15 mouse cellular contexts compared by ENCODE assay signal in the genomic region with DNA sequence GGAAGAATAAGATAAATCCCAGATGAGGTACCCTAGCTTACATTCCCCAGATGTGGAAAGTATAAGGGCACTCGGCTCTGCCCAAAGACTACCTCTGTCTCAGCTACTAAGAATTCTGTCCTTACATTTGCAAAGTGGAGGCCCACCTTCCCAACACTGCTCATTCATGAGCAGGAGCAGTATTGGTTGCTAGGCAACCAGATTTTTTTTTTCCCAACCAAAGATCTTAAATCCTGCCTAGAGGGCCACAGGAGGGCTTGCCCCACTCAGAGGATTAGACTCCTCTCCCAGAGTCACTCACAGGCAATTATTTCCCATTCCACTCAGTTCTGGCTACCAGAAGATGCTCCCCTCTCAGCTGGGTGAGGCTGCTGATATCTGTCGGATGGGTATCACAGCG. TPM values are rescaled to one million over a fixed set of nuclear protein-coding genes. Genes with fewer than 3 reads are reported as not detected.
DNase-seq lines count a peak whose midpoint lies in the region; ATAC-seq and TF ChIP-seq lines count a peak whose summit lies in the region.
"Had no signal": no experiment of that assay in that cellular context is flagged by ENCODE, and none has a peak within 500 bp of the region (broad histone marks: within the 10 kb centered on the region; RNA-seq: fewer than 3 reads in every experiment).

No protein-coding gene starts in this region.

- H3K4me3 ChIP-seq in embryonic facial prominence, embryonic 11.5 days (ENCODE audit: low read depth, low read length), result no peak overlapping the region
- H3K4me3 ChIP-seq in hindbrain, embryonic 12.5 days, result no peak overlapping the region
- no peak overlapping the region for H3K4me3 ChIP-seq in midbrain, embryonic 14.5 days (replicated peaks; ENCODE audit: low read depth, low read length)
- no peak overlapping the region for H3K4me3 ChIP-seq in intestine, embryonic 16.5 days (ENCODE audit: low read length)
- H3K4me3 ChIP-seq: heart, embryonic 13.5 days; neural tube, embryonic 13.5 days had no signal

- TF ChIP-seq CTCF in brain, embryonic 14.5 days (IDR thresholded peaks at IDR 0.05; ENCODE audit: borderline replicate concordance, extremely low read depth, insufficient read depth, insufficient read length), result no peak

- H3K9ac ChIP-seq in embryonic facial prominence, embryonic 11.5 days (replicated peaks; ENCODE audit: low read length), result no peak overlapping the region
- no peak overlapping the region for H3K9ac ChIP-seq in hindbrain, embryonic 12.5 days
- H3K9ac ChIP-seq in midbrain, embryonic 14.5 days (replicated peaks; ENCODE audit: low read length), result no peak overlapping the region
- H3K9ac ChIP-seq in intestine, embryonic 16.5 days (ENCODE audit: low read depth, low read length), result no peak overlapping the region
- H3K9ac ChIP-seq: heart, embryonic 13.5 days; neural tube, embryonic 13.5 days had no signal

- TF ChIP-seq POLR2A in brain, embryonic 14.5 days (IDR thresholded peaks at IDR 0.05; ENCODE audit: borderline replicate concordance, extremely low read depth, insufficient read depth, insufficient read length, poor library complexity, severe bottlenecking), result no peak

- H3K27me3 ChIP-seq in embryonic facial prominence, embryonic 11.5 days (ENCODE audit: control insufficient read depth, insufficient read depth, low read length), result no peaks in the 10 kb centered on the region
- no peaks in the 10 kb centered on the region for H3K27me3 ChIP-seq in hindbrain, embryonic 12.5 days
- no peaks in the 10 kb centered on the region for H3K27me3 ChIP-seq in midbrain, embryonic 14.5 days (ENCODE audit: control insufficient read depth, insufficient read depth, low read length)
- no peaks in the 10 kb centered on the region for H3K27me3 ChIP-seq in intestine, embryonic 16.5 days (replicated peaks; ENCODE audit: control insufficient read depth, insufficient read depth, low read length)
- H3K27me3 ChIP-seq: CH12.LX; heart, embryonic 13.5 days; neural tube, embryonic 13.5 days had no signal

- no peak overlapping the region for H3K4me2 ChIP-seq in embryonic facial prominence, embryonic 11.5 days (ENCODE audit: low read depth, low read length)
- H3K4me2 ChIP-seq in hindbrain, embryonic 12.5 days (replicated peaks), result no peak overlapping the region
- H3K4me2 ChIP-seq in midbrain, embryonic 14.5 days (ENCODE audit: low read length), result no peak overlapping the region
- no peak overlapping the region for H3K4me2 ChIP-seq in intestine, embryonic 16.5 days (ENCODE audit: low read depth, low read length)
- H3K4me2 ChIP-seq: heart, embryonic 13.5 days; neural tube, embryonic 13.5 days had no signal

- no peaks in the 10 kb centered on the region for H3K4me1 ChIP-seq in embryonic facial prominence, embryonic 11.5 days (ENCODE audit: control insufficient read depth, insufficient read depth, low read length)
- H3K4me1 ChIP-seq in hindbrain, embryonic 12.5 days, result peaks cover 7% of the 10 kb centered on the region
- H3K4me1 ChIP-seq in midbrain, embryonic 14.5 days (ENCODE audit: control insufficient read depth, insufficient read depth, low read length), result peaks cover 15% of the 10 kb centered on the region
- H3K4me1 ChIP-seq in intestine, embryonic 16.5 days (ENCODE audit: control insufficient read depth, insufficient read depth, low read length), result peaks cover 8% of the 10 kb centered on the region; the same call in 1 of the 2 replicates
- H3K4me1 ChIP-seq: heart, embryonic 13.5 days had no signal

- ATAC-seq in embryonic facial prominence, embryonic 11.5 days (replicated peaks; ENCODE audit: insufficient number of reproducible peaks, low FRiP score, low TSS enrichment, low read depth), result peak; percentile 71; the same call in 1 of the 2 replicates
- ATAC-seq in hindbrain, embryonic 12.5 days (ENCODE audit: low FRiP score), result peak; percentile 73
- peak; percentile 74 for ATAC-seq in midbrain, embryonic 14.5 days (ENCODE audit: low FRiP score, low TSS enrichment)
- ATAC-seq in erythroblast, adult 5-6 weeks (replicated peaks; ENCODE audit: low FRiP score, poor library complexity, severe bottlenecking), result no peak
- no peak for ATAC-seq in intestine, embryonic 16.5 days
- no peak for ATAC-seq in inflammation-experienced regulatory T-cells, adult 6 months

- 72% methylated on average over 3 of the region's 3 CpGs for WGBS in embryonic facial prominence, embryonic 11.5 days
- 70% methylated on average over 3 of the region's 3 CpGs for WGBS in hindbrain, embryonic 12.5 days
- WGBS in midbrain, embryonic 14.5 days, result 17% methylated on average over 3 of the region's 3 CpGs
- 76% methylated on average over 3 of the region's 3 CpGs for WGBS in intestine, embryonic 16.5 days

- no peaks in the 10 kb centered on the region for H3K36me3 ChIP-seq in embryonic facial prominence, embryonic 11.5 days (replicated peaks; ENCODE audit: control insufficient read depth, insufficient read depth, low read depth, low read length)
- H3K36me3 ChIP-seq in hindbrain, embryonic 12.5 days, result no peaks in the 10 kb centered on the region
- no peaks in the 10 kb centered on the region for H3K36me3 ChIP-seq in midbrain, embryonic 14.5 days (ENCODE audit: control insufficient read depth, insufficient read depth, low read length)
- 0 out of 2 replicates have a peak, but pooled peaks cover 4% of the 10 kb centered on the region for H3K36me3 ChIP-seq in intestine, embryonic 16.5 days (ENCODE audit: control insufficient read depth, insufficient read depth, low read length)
- H3K36me3 ChIP-seq: neural tube, embryonic 13.5 days had no signal

- H3K27ac ChIP-seq in embryonic facial prominence, embryonic 11.5 days (replicated peaks; ENCODE audit: low read depth, low read length), result no peak overlapping the region
- H3K27ac ChIP-seq in hindbrain, embryonic 12.5 days, result no peak overlapping the region
- H3K27ac ChIP-seq in midbrain, embryonic 14.5 days (replicated peaks; ENCODE audit: low read depth, low read length), result peak overlapping the region; percentile 66
- no peak overlapping the region for H3K27ac ChIP-seq in intestine, embryonic 16.5 days (ENCODE audit: low read length)
- H3K27ac ChIP-seq: heart, embryonic 13.5 days; neural tube, embryonic 13.5 days had no signal

- H3K9me3 ChIP-seq in embryonic facial prominence, embryonic 11.5 days (replicated peaks; ENCODE audit: control insufficient read depth, low read length), result no peaks in the 10 kb centered on the region
- no peaks in the 10 kb centered on the region for H3K9me3 ChIP-seq in hindbrain, embryonic 12.5 days (replicated peaks)
- no peaks in the 10 kb centered on the region for H3K9me3 ChIP-seq in midbrain, embryonic 14.5 days (ENCODE audit: control insufficient read depth, low read length)
- no peaks in the 10 kb centered on the region for H3K9me3 ChIP-seq in intestine, embryonic 16.5 days (ENCODE audit: control insufficient read depth, low read length)
- H3K9me3 ChIP-seq: heart, embryonic 13.5 days; neural tube, embryonic 13.5 days had no signal

- DNase-seq in brain, embryonic 14.5 days (ENCODE audit: low read depth), result peak; percentile 88
- DNase-seq in embryonic facial prominence, embryonic 11.5 days (ENCODE audit: low spot score), result peak; percentile 76
- peak; percentile 90 for DNase-seq in midbrain, embryonic 14.5 days
- DNase-seq in urinary bladder, postnatal 14 days (ENCODE audit: low spot score), result no peak
- DNase-seq: kidney, adult 18-20 months had no signal

RNA-seq across cellular contexts. Expression of a gene that starts 30.1 kb away (rescaled TPM):
- 10.3 and 13.4 TPM in 2 replicates for polyA plus RNA-seq in brain, embryonic 14.5 days (2012; rRNA removed)
- polyA plus RNA-seq in embryonic facial prominence, embryonic 11.5 days (2014; fragmentation: Nextera tagmentation; extraction: Ambion mirVana), result 29.3 and 29.9 TPM in 2 replicates
- 19.3 and 20.0 TPM in 2 replicates for polyA plus RNA-seq in hindbrain, embryonic 12.5 days (2016; fragmentation: Nextera tagmentation; extraction: Ambion mirVana)
- 17.6 and 22.7 TPM in 2 replicates for polyA plus RNA-seq in midbrain, embryonic 14.5 days (2014; fragmentation: Nextera tagmentation; extraction: Ambion mirVana)
- total RNA-seq in erythroblast, adult 5-6 weeks (2015; ENCODE audit: low replicate concordance), result 14.6 and 18.8 TPM in 2 replicates
- 15.3 and 18.7 TPM in 2 replicates for total RNA-seq in erythroblast, adult 5-6 weeks (2017; ENCODE audit: low replicate concordance)
- 90.2 and 104 TPM in 2 replicates for polyA plus RNA-seq in intestine, embryonic 16.5 days (2015; fragmentation: Nextera tagmentation; extraction: Ambion mirVana)
- polyA plus RNA-seq in inflammation-experienced regulatory T-cells, adult 6 months (2017; shearing (Covaris generic)), result 1 to 10 TPM; 3.5 to 8.4 (median 4.3) TPM

RNA-seq across cellular contexts. Expression of a gene that starts 33.6 kb away (rescaled TPM):
- 0.08 TPM in 2 replicates for polyA plus RNA-seq in brain, embryonic 14.5 days (2012; rRNA removed)
- polyA plus RNA-seq in embryonic facial prominence, embryonic 11.5 days (2014; fragmentation: Nextera tagmentation; extraction: Ambion mirVana), result not detected in 2 replicates
- not detected in 2 replicates for polyA plus RNA-seq in hindbrain, embryonic 12.5 days (2016; fragmentation: Nextera tagmentation; extraction: Ambion mirVana)
- 0.04 TPM in 1 of 2 replicates, not detected in the other for polyA plus RNA-seq in midbrain, embryonic 14.5 days (2014; fragmentation: Nextera tagmentation; extraction: Ambion mirVana)
- not detected in 2 replicates for total RNA-seq in erythroblast, adult 5-6 weeks (2015; ENCODE audit: low replicate concordance)
- total RNA-seq in erythroblast, adult 5-6 weeks (2017; ENCODE audit: low replicate concordance), result not detected in 2 replicates
- 0.06 and 0.07 TPM in 2 replicates for polyA plus RNA-seq in intestine, embryonic 16.5 days (2015; fragmentation: Nextera tagmentation; extraction: Ambion mirVana)
- not detected for polyA plus RNA-seq in inflammation-experienced regulatory T-cells, adult 6 months (2017; shearing (Covaris generic))
- total RNA-seq: CH12.LX had no signal
- polyA plus RNA-seq: limb, embryonic 11.5 days; lung, embryonic 16.5 days; neural tube, embryonic 13.5 days had no signal

RNA-seq across cellular contexts. Expression of a gene that starts 34.0 kb away (rescaled TPM):
- 0.04 and 0.05 TPM in 2 replicates for polyA plus RNA-seq in brain, embryonic 14.5 days (2012; rRNA removed)
- polyA plus RNA-seq in embryonic facial prominence, embryonic 11.5 days (2014; fragmentation: Nextera tagmentation; extraction: Ambion mirVana), result not detected in 2 replicates
- polyA plus RNA-seq in hindbrain, embryonic 12.5 days (2016; fragmentation: Nextera tagmentation; extraction: Ambion mirVana), result not detected in 2 replicates
- polyA plus RNA-seq in midbrain, embryonic 14.5 days (2014; fragmentation: Nextera tagmentation; extraction: Ambion mirVana), result 0.23 TPM in 1 of 2 replicates, not detected in the other
- not detected in 2 replicates for total RNA-seq in erythroblast, adult 5-6 weeks (2015; ENCODE audit: low replicate concordance)
- not detected in 2 replicates for total RNA-seq in erythroblast, adult 5-6 weeks (2017; ENCODE audit: low replicate concordance)
- polyA plus RNA-seq in intestine, embryonic 16.5 days (2015; fragmentation: Nextera tagmentation; extraction: Ambion mirVana), result 0.16 and 0.24 TPM in 2 replicates
- polyA plus RNA-seq in inflammation-experienced regulatory T-cells, adult 6 months (2017; shearing (Covaris generic)), result not detected
- total RNA-seq: CH12.LX had no signal
- polyA plus RNA-seq: cortical plate, adult 2 months; heart, embryonic 13.5 days; limb, embryonic 11.5 days; lung, embryonic 16.5 days; neural tube, embryonic 13.5 days had no signal

RNA-seq across cellular contexts. Expression of a gene that starts 48.8 kb away (rescaled TPM):
- polyA plus RNA-seq in brain, embryonic 14.5 days (2012; rRNA removed), result 0.18 and 0.55 TPM in 2 replicates
- 0.90 TPM in 1 of 2 replicates, not detected in the other for polyA plus RNA-seq in embryonic facial prominence, embryonic 11.5 days (2014; fragmentation: Nextera tagmentation; extraction: Ambion mirVana)
- 0.32 TPM in 1 of 2 replicates, not detected in the other for polyA plus RNA-seq in hindbrain, embryonic 12.5 days (2016; fragmentation: Nextera tagmentation; extraction: Ambion mirVana)
- polyA plus RNA-seq in midbrain, embryonic 14.5 days (2014; fragmentation: Nextera tagmentation; extraction: Ambion mirVana), result 0.25 TPM in 1 of 2 replicates, not detected in the other
- total RNA-seq in erythroblast, adult 5-6 weeks (2015; ENCODE audit: low replicate concordance), result 0.77 TPM in 1 of 2 replicates, not detected in the other
- not detected in 2 replicates for total RNA-seq in erythroblast, adult 5-6 weeks (2017; ENCODE audit: low replicate concordance)
- not detected in 2 replicates for polyA plus RNA-seq in intestine, embryonic 16.5 days (2015; fragmentation: Nextera tagmentation; extraction: Ambion mirVana)
- not detected for polyA plus RNA-seq in inflammation-experienced regulatory T-cells, adult 6 months (2017; shearing (Covaris generic))
- total RNA-seq: CH12.LX had no signal
- polyA plus RNA-seq: neural tube, embryonic 13.5 days had no signal

RNA-seq across cellular contexts. Expression of a gene that starts 50.8 kb away (rescaled TPM):
- polyA plus RNA-seq in brain, embryonic 14.5 days (2012; rRNA removed), result 0.08 and 0.22 TPM in 2 replicates
- 0.06 and 0.10 TPM in 2 replicates for polyA plus RNA-seq in embryonic facial prominence, embryonic 11.5 days (2014; fragmentation: Nextera tagmentation; extraction: Ambion mirVana)
- 0.08 and 0.10 TPM in 2 replicates for polyA plus RNA-seq in hindbrain, embryonic 12.5 days (2016; fragmentation: Nextera tagmentation; extraction: Ambion mirVana)
- polyA plus RNA-seq in midbrain, embryonic 14.5 days (2014; fragmentation: Nextera tagmentation; extraction: Ambion mirVana), result 0.18 and 0.22 TPM in 2 replicates
- total RNA-seq in erythroblast, adult 5-6 weeks (2015; ENCODE audit: low replicate concordance), result not detected in 2 replicates
- total RNA-seq in erythroblast, adult 5-6 weeks (2017; ENCODE audit: low replicate concordance), result 0.14 TPM in 1 of 2 replicates, not detected in the other
- 0.06 TPM in 1 of 2 replicates, not detected in the other for polyA plus RNA-seq in intestine, embryonic 16.5 days (2015; fragmentation: Nextera tagmentation; extraction: Ambion mirVana)
- not detected for polyA plus RNA-seq in inflammation-experienced regulatory T-cells, adult 6 months (2017; shearing (Covaris generic))
- total RNA-seq: CH12.LX had no signal
- polyA plus RNA-seq: cortical plate, adult 2 months; heart, embryonic 13.5 days had no signal

Comparison
In these comparisons a context has a peak if more than half of its experiments do, and no peak if none do; other contexts are left out.
1. ATAC-seq: peak in embryonic facial prominence, embryonic 11.5 days (single experiment), hindbrain, embryonic 12.5 days (single experiment) and midbrain, embryonic 14.5 days (single experiment); none in erythroblast, adult 5-6 weeks (single experiment), intestine, embryonic 16.5 days (single experiment) and inflammation-experienced regulatory T-cells, adult 6 months (single experiment).